9 mouse cellular contexts compared by ENCODE assay signal in the genomic region with DNA sequence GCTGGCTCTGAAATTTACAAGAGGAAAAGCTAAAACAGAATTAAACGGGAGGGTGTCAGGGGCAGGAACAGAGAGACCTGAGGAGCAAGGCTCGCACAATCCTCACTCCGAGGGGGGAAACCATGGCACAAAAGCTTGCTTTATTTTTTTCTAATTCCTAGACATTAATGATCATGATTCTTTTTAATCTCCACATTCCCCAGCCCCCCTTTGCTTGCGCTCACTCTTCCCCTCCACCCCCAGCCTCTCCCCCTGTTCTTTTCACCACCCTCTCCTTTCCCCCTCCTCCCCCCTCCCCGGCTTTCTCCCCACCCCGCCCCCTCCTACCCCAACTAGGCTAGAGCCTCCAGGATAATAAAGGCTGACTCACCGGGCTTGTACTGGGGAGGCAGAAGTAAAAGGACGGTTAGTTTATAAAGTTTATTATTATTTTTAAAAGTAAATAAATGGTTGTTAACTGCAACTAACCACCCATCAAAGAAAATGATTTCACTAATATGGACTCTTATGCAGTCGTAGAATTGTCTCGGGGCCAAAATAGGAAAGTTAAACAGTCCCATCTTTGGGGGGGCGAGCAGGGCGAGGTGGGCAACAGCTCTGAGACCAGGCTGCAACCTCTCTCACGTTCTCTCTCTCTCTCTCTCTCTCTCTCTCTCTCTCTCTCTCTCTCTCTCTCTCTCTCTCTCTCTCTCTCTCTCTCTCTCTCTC.
A peak's percentile ranks its signal among the peaks of the same experiment; 100 is the strongest.
DNase-seq lines count a peak whose midpoint lies in the region; ATAC-seq and TF ChIP-seq lines count a peak whose summit lies in the region.
"Had no signal": no experiment of that assay in that cellular context is flagged by ENCODE, and none has a peak within 500 bp of the region (broad histone marks: within the 10 kb centered on the region; RNA-seq: fewer than 3 reads in every experiment).

No protein-coding gene starts in this region.

- TF ChIP-seq CTCF in embryonic fibroblast, embryonic 13.5 days (IDR thresholded peaks at IDR 0.05; ENCODE audit: borderline replicate concordance, insufficient read depth, low read length) = no peak

- H3K9me3 ChIP-seq in kidney, embryonic 15.5 days (replicated peaks) = no peaks in the 10 kb centered on the region
- no peaks in the 10 kb centered on the region for H3K9me3 ChIP-seq in limb, embryonic 15.5 days

- peak overlapping the region; percentile 95 for H3K27ac ChIP-seq in kidney, embryonic 15.5 days
- H3K27ac ChIP-seq in embryonic fibroblast, embryonic 13.5 days (ENCODE audit: insufficient read depth, low read length) = peak overlapping the region; percentile 62
- no peak overlapping the region for H3K27ac ChIP-seq in limb, embryonic 15.5 days

- 0 out of 2 replicates have a peak overlapping the region, but pooled peaks have one; percentile 29 for H3K9ac ChIP-seq in kidney, embryonic 15.5 days
- H3K9ac ChIP-seq in limb, embryonic 15.5 days = no peak overlapping the region

- H3K4me2 ChIP-seq in kidney, embryonic 15.5 days = peak overlapping the region; percentile 89
- H3K4me2 ChIP-seq in limb, embryonic 15.5 days = peak overlapping the region; percentile 72

- peaks cover 20% of the 10 kb centered on the region for H3K27me3 ChIP-seq in kidney, embryonic 15.5 days
- H3K27me3 ChIP-seq in limb, embryonic 15.5 days = peaks cover 73% of the 10 kb centered on the region

- ATAC-seq in kidney, embryonic 15.5 days (replicated peaks; ENCODE audit: low FRiP score) = no peak
- ATAC-seq in limb, embryonic 15.5 days (ENCODE audit: insufficient number of reproducible peaks, low FRiP score, low TSS enrichment, low read depth) = no peak

- 4% methylated on average over 13 of the region's 13 CpGs for WGBS in kidney, embryonic 15.5 days
- WGBS in limb, embryonic 15.5 days = 5% methylated on average over 13 of the region's 13 CpGs

- DNase-seq in kidney, postnatal 25 days = no peak
- DNase-seq in retina, embryonic 14.5 days (ENCODE audit: low spot score) = peak; percentile 60
- no peak for DNase-seq in thymus, postnatal 14 days
- DNase-seq in frontal cortex, postnatal 10 days (ENCODE audit: low spot score in 2 of 2) = no peak
- DNase-seq in layer of hippocampus, adult 11-12 months (ENCODE audit: low spot score) = no peak
- DNase-seq: gastrocnemius, adult 2 months had no signal

- peaks cover 55% of the 10 kb centered on the region for H3K4me1 ChIP-seq in kidney, embryonic 15.5 days
- peaks cover 6% of the 10 kb centered on the region for H3K4me1 ChIP-seq in embryonic fibroblast, embryonic 13.5 days (ENCODE audit: control insufficient read depth, insufficient read depth, low read length)
- peaks cover 19% of the 10 kb centered on the region for H3K4me1 ChIP-seq in limb, embryonic 15.5 days

- peaks cover 14% of the 10 kb centered on the region; the same call in 1 of the 2 replicates for H3K36me3 ChIP-seq in kidney, embryonic 15.5 days
- no peaks in the 10 kb centered on the region for H3K36me3 ChIP-seq in limb, embryonic 15.5 days

- peak overlapping the region; percentile 48 for H3K4me3 ChIP-seq in kidney, embryonic 15.5 days (replicated peaks)
- H3K4me3 ChIP-seq in embryonic fibroblast, embryonic 13.5 days (ENCODE audit: insufficient read depth, low read length) = peak overlapping the region; percentile 20
- H3K4me3 ChIP-seq in limb, embryonic 15.5 days = peak overlapping the region; percentile 48; the same call in 1 of the 2 replicates

- no peak for TF ChIP-seq POLR2A in embryonic fibroblast, embryonic 13.5 days (IDR thresholded peaks at IDR 0.05; ENCODE audit: low read depth, low read length)
